Mouse (Mus musculus) cortical plate, adult 2 months (tissue): ENCODE results near the gene Clic1.

Experiments used
- CTCF ChIP-seq: fragments of 200-500 bp; IDR thresholded peaks from 2 replicates; pipeline ENCODE4 v1.5.1; 2011; ENCODE audit warnings: mild to moderate bottlenecking, control low read depth, low read length; ENCODE audit not compliant: insufficient read depth; ENCODE audit errors: extremely low read depth
- POLR2A ChIP-seq: fragments of 200-500 bp; IDR thresholded peaks from 2 replicates; pipeline ENCODE4 v1.6.1; 2011; ENCODE audit warnings: mild to moderate bottlenecking, low read length, control low read depth; ENCODE audit not compliant: insufficient read depth; ENCODE audit errors: extremely low read depth

DNA sequence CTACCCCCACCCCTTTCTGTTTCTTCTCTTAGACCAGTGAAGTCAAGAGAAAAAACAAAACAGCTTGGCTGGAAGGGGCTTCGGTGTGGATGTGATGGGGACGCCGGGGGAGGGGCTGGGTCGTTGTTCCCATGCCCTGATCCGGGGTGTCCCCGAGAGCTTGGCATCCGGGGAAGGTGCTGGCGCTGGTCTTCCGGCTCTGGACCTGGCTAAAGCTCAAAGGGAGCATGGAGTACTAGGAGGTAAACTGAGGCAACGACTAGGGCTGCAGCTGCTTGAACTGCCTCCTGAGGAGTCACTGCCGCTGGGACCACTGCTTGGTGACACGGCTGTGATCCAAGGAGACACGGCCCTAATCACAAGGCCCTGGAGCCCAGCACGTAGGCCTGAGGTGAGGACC lies 10.3 kb downstream of the Clic1 start:
- TF ChIP-seq CTCF (no peak), POLR2A (no peak)
